Mouse (Mus musculus): ENCODE results near the gene Phf6. TPM values are rescaled to one million over a fixed set of nuclear protein-coding genes. Genes with fewer than 3 reads are reported as not detected.

Phf6 gene
- polyA plus RNA-seq, 1 experiment from 2014 or later = 44.6 TPM

GRCm38 (mm10) chrX:52932161-52932560 lies 20.1 kb downstream of the Phf6 start:
- H3K4me2 ChIP-seq = no peak overlapping the region
- 0 out of 2 replicates have a peak, but pooled peaks cover 2% of the 10 kb centered on the region for H3K4me1 ChIP-seq
- H3K27me3 ChIP-seq = no peaks in the 10 kb centered on the region
- no peak overlapping the region for H3K9ac ChIP-seq
- no peak overlapping the region for H3K27ac ChIP-seq
- H3K4me3 ChIP-seq (replicated peaks) = no peak overlapping the region
- no peaks in the 10 kb centered on the region for H3K9me3 ChIP-seq (replicated peaks)
- WGBS = 87% methylated on average over 1 of the region's 1 CpGs
- no peaks in the 10 kb centered on the region; the same call in 1 of the 2 replicates for H3K36me3 ChIP-seq
- no peak for ATAC-seq (replicated peaks; ENCODE audit: low FRiP score)

- Histone ChIP-seq H3K4me3 (replicated peaks) (no peak overlapping the region), H3K9me3 (replicated peaks) (no peaks in the 10 kb centered on the region), H3K4me1 (no peaks in the 10 kb centered on the region), H3K27ac (no peak overlapping the region), H3K36me3 (peaks cover under 1% of the 10 kb centered on the region; the same call in 1 of the 2 replicates), H3K4me2 (no peak overlapping the region), H3K9ac (no peak overlapping the region), H3K27me3 (no peaks in the 10 kb centered on the region)
- ATAC-seq (replicated peaks; ENCODE audit: low FRiP score) = no peak
- WGBS = 37% methylated on average over 2 of the region's 2 CpGs
Observed at GRCm38 (mm10) chrX:52934496-52934895, 22.4 kb downstream of the Phf6 start.

GRCm38 (mm10) chrX:52945509-52945908 lies 33.4 kb downstream of the Phf6 start:
- peaks cover 36% of the 10 kb centered on the region for H3K36me3 ChIP-seq
- no peak overlapping the region for H3K27ac ChIP-seq
- H3K9ac ChIP-seq = no peak overlapping the region
- H3K4me2 ChIP-seq = no peak overlapping the region
- H3K9me3 ChIP-seq (replicated peaks) = no peaks in the 10 kb centered on the region
- no peaks in the 10 kb centered on the region for H3K4me1 ChIP-seq
- ATAC-seq (replicated peaks; ENCODE audit: low FRiP score) = no peak
- 85% methylated on average over 5 of the region's 5 CpGs for WGBS
- H3K27me3 ChIP-seq = no peaks in the 10 kb centered on the region
- H3K4me3 ChIP-seq (replicated peaks) = no peak overlapping the region

- H3K9me3 ChIP-seq (replicated peaks) = no peaks in the 10 kb centered on the region
- H3K4me3 ChIP-seq (replicated peaks) = no peak overlapping the region
- no peak overlapping the region for H3K4me2 ChIP-seq
- no peaks in the 10 kb centered on the region for H3K27me3 ChIP-seq
- 69% methylated on average over 2 of the region's 2 CpGs for WGBS
- no peak for ATAC-seq (replicated peaks; ENCODE audit: low FRiP score)
- no peaks in the 10 kb centered on the region for H3K4me1 ChIP-seq
- H3K9ac ChIP-seq = no peak overlapping the region
- H3K27ac ChIP-seq = no peak overlapping the region
- H3K36me3 ChIP-seq = peaks cover 28% of the 10 kb centered on the region; the same call in 1 of the 2 replicates
Observed at GRCm38 (mm10) chrX:52949713-52950112, 37.6 kb downstream of the Phf6 start.

GRCm38 (mm10) chrX:52956942-52957341 lies 44.9 kb downstream of the Phf6 start:
- 0 out of 2 replicates have a peak, but pooled peaks cover 2% of the 10 kb centered on the region for H3K27me3 ChIP-seq
- 94% methylated on average over 4 of the region's 4 CpGs for WGBS
- H3K4me2 ChIP-seq = no peak overlapping the region
- no peak for ATAC-seq (replicated peaks; ENCODE audit: low FRiP score)
- no peaks in the 10 kb centered on the region for H3K9me3 ChIP-seq (replicated peaks)
- no peak overlapping the region for H3K9ac ChIP-seq
- no peaks in the 10 kb centered on the region for H3K4me1 ChIP-seq
- H3K36me3 ChIP-seq = peaks cover 13% of the 10 kb centered on the region; the same call in 1 of the 2 replicates
- H3K27ac ChIP-seq = no peak overlapping the region
- no peak overlapping the region for H3K4me3 ChIP-seq (replicated peaks)

- Histone ChIP-seq H3K4me3 (replicated peaks) (no peak overlapping the region), H3K9ac (no peak overlapping the region), H3K4me1 (no peaks in the 10 kb centered on the region), H3K9me3 (replicated peaks) (no peaks in the 10 kb centered on the region), H3K27me3 (0 out of 2 replicates have a peak, but pooled peaks cover 2% of the 10 kb centered on the region), H3K27ac (no peak overlapping the region), H3K36me3 (no peaks in the 10 kb centered on the region), H3K4me2 (no peak overlapping the region)
- no peak for ATAC-seq (replicated peaks; ENCODE audit: low FRiP score)
- WGBS = 70% methylated on average over 5 of the region's 5 CpGs
Observed at GRCm38 (mm10) chrX:52961559-52962110, 49.6 kb downstream of the Phf6 start.

GRCm38 (mm10) chrX:52965149-52965548 lies 53.1 kb downstream of the Phf6 start:
- no peaks in the 10 kb centered on the region for H3K9me3 ChIP-seq (replicated peaks)
- H3K4me3 ChIP-seq (replicated peaks) = no peak overlapping the region
- H3K36me3 ChIP-seq = no peaks in the 10 kb centered on the region
- H3K4me1 ChIP-seq = no peaks in the 10 kb centered on the region
- ATAC-seq (replicated peaks; ENCODE audit: low FRiP score) = no peak
- H3K4me2 ChIP-seq = no peak overlapping the region
- no peaks in the 10 kb centered on the region for H3K27me3 ChIP-seq
- no peak overlapping the region for H3K9ac ChIP-seq
- 91% methylated on average over 2 of the region's 2 CpGs for WGBS
- H3K27ac ChIP-seq = no peak overlapping the region

DNA sequence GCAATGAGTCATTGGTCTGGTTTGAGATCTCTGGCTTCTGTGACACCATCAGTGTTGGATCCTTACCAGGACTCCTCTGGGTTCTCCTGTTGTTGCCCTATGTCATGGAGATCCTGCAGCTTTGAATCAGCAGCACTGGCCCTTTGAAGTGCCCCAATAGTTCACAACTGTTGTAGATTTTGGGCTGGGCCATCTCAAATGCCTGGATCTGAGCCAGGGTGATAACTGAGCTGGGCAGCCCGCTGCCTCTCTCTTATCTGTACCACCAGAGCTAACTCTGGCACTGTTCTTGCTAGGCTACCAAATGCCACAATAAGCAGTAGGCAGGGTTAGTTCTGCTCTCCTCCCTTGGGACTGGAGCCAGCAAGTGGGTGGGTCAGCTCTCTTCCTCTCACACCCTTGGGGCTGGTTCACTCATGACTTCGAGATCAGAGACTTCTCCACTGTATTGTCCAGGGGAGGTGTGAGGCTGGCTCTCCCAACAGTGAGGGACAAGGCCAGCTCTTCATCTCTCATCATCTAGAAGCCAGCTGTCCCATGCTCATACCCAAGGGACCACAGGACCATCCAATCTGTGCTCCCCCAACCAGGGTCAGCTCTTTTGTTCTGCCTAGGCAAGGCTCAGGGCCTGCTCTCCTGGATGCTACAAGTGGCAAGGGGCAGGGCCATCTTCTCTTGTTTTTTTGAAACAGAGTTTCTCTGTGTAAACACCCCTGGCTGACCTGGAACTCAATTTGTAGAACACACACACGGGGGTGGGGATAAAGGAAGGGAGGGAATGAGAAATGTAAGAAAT lies 59.3 kb downstream of the Phf6 start:
- Histone ChIP-seq H3K27ac (no peak overlapping the region), H3K4me2 (no peak overlapping the region), H3K36me3 (no peaks in the 10 kb centered on the region), H3K4me1 (no peaks in the 10 kb centered on the region), H3K4me3 (replicated peaks) (no peak overlapping the region), H3K27me3 (no peaks in the 10 kb centered on the region), H3K9ac (no peak overlapping the region), H3K9me3 (replicated peaks) (no peaks in the 10 kb centered on the region)
- no peak; the same call in 1 of the 2 replicates for ATAC-seq (replicated peaks; ENCODE audit: low FRiP score)
- 55% methylated on average over 3 of the region's 3 CpGs for WGBS

DNA sequence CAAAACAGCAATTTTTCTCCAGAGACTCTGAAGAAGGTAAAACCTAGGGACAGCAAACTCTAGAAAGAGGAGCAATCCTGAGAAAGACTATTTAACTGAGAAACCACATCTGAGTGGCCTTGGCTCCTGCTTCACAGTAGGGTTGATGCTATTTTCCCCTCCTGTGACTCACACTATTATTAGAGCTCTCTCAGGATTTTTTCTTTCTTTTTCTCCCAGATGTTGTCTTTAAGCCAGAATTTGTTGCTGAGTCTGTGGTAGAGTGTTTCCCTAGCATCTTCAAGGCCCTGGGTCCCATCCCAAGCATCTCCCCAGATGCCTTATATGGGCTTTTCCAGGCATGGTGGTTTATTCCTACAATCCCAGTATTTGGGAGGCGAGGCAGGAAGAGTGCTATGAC lies 60.1 kb downstream of the Phf6 start:
- no peak for ATAC-seq (replicated peaks; ENCODE audit: low FRiP score)

DNA sequence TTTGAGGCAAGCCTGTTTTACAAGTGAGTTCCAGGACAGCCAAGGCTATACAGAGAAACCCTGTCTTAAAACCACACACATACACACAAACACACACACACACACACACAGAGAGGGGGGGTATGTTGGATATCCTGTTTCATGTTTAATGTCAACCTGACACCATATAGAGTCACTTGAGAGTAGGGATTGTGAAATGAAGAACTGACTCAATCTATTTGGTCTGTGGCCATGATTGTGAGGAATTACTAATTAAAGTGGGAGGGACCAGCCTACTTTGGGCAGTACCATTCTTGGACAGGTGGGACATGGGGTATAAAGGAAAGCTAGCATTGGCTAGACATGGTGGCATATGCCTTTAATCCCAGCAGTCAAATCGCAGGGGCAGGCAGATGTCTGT lies 60.6 kb downstream of the Phf6 start:
- Histone ChIP-seq H3K4me3 (replicated peaks) (no peak overlapping the region), H3K27ac (no peak overlapping the region), H3K9me3 (replicated peaks) (no peaks in the 10 kb centered on the region), H3K4me2 (no peak overlapping the region), H3K36me3 (no peaks in the 10 kb centered on the region), H3K27me3 (no peaks in the 10 kb centered on the region), H3K9ac (no peak overlapping the region), H3K4me1 (no peaks in the 10 kb centered on the region)
- no peak for ATAC-seq (replicated peaks; ENCODE audit: low FRiP score)
- 95% methylated on average over 1 of the region's 1 CpGs for WGBS

More for the DNA sequence above, 60.1 kb downstream of the Phf6 start:
- WGBS = 75% methylated on average over 1 of the region's 1 CpGs
- H3K27ac ChIP-seq = no peak overlapping the region
- no peaks in the 10 kb centered on the region for H3K27me3 ChIP-seq
- H3K36me3 ChIP-seq = no peaks in the 10 kb centered on the region
- H3K4me1 ChIP-seq = no peaks in the 10 kb centered on the region
- no peak overlapping the region for H3K4me3 ChIP-seq (replicated peaks)
- H3K9me3 ChIP-seq (replicated peaks) = no peaks in the 10 kb centered on the region
- no peak overlapping the region for H3K9ac ChIP-seq
- H3K4me2 ChIP-seq = no peak overlapping the region

- no peaks in the 10 kb centered on the region for H3K27me3 ChIP-seq
- no peaks in the 10 kb centered on the region for H3K36me3 ChIP-seq
- no peak overlapping the region for H3K4me3 ChIP-seq (replicated peaks)
- ATAC-seq (replicated peaks; ENCODE audit: low FRiP score) = no peak
- H3K9me3 ChIP-seq (replicated peaks) = no peaks in the 10 kb centered on the region
- no peak overlapping the region for H3K27ac ChIP-seq
- no peak overlapping the region for H3K9ac ChIP-seq
- no peaks in the 10 kb centered on the region for H3K4me1 ChIP-seq
- H3K4me2 ChIP-seq = no peak overlapping the region
- 72% methylated on average over 1 of the region's 1 CpGs for WGBS
Observed at GRCm38 (mm10) chrX:52978576-52978975, 66.5 kb downstream of the Phf6 start.

DNA sequence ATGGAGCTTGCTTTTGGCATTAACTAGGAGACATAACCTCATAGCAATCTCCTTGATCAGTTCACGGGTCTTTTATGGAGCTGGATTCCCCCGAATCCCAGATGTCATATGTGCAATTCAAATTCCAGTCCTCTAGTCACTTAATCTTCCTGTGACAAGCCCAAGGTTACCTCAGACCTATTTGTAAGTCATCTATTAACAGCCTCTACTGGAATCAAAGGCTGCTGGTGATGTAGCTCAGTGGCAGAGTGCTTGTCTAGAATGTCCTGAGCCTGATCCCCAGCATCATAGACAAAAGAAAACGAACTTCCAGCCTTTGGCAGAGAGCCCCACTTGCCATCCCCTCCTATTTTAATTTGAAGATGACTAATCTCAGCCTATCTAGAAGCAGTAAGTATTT lies 69.3 kb downstream of the Phf6 start:
- H3K4me2 ChIP-seq = no peak overlapping the region
- no peaks in the 10 kb centered on the region for H3K9me3 ChIP-seq (replicated peaks)
- H3K27me3 ChIP-seq = no peaks in the 10 kb centered on the region
- ATAC-seq (replicated peaks; ENCODE audit: low FRiP score) = no peak; the same call in 1 of the 2 replicates
- no peaks in the 10 kb centered on the region for H3K4me1 ChIP-seq
- H3K36me3 ChIP-seq = no peaks in the 10 kb centered on the region
- H3K9ac ChIP-seq = no peak overlapping the region
- 52% methylated on average over 3 of the region's 3 CpGs for WGBS
- H3K4me3 ChIP-seq (replicated peaks) = no peak overlapping the region
- H3K27ac ChIP-seq = no peak overlapping the region

Data from kidney, embryonic 15.5 days (tissue).